Mouse (Mus musculus) megakaryocyte, adult 5-6 weeks (primary cell): ENCODE results near the gene Creld2. TPM values are rescaled to one million over a fixed set of nuclear protein-coding genes. Genes with fewer than 3 reads are reported as not detected.

Source experiments
- ATAC-seq: 2 replicates; pipeline ENCODE4 v1.8.0; 2016; ENCODE audit warnings: mild to moderate bottlenecking, inconsistent platforms; ENCODE audit not compliant: poor library complexity, severe bottlenecking
- total RNA-seq, 2 experiments: library from RNA; stranded (forward) in 1 of 2; stranded (reverse) in 1 of 2; fragments of 153-499, 151-499 nt in 1 of 2; fragments of 221-1000, 200-1000 nt in 1 of 2; gene quantifications; 2 replicates each; pipeline versions ENCODE4 v1.2.3 to v1.2.4; 2015 to 2017

Creld2 gene
- total RNA-seq, 2 experiments from 2014 or later: 22.2 to 41.4 TPM

- ATAC-seq: no peak
Measured at GRCm38 (mm10) chr15:88865888-88866695, 46.6 kb downstream of the Creld2 start.

GRCm38 (mm10) chr15:88866934-88867356 lies 47.5 kb downstream of the Creld2 start:
- ATAC-seq: no peak

DNA sequence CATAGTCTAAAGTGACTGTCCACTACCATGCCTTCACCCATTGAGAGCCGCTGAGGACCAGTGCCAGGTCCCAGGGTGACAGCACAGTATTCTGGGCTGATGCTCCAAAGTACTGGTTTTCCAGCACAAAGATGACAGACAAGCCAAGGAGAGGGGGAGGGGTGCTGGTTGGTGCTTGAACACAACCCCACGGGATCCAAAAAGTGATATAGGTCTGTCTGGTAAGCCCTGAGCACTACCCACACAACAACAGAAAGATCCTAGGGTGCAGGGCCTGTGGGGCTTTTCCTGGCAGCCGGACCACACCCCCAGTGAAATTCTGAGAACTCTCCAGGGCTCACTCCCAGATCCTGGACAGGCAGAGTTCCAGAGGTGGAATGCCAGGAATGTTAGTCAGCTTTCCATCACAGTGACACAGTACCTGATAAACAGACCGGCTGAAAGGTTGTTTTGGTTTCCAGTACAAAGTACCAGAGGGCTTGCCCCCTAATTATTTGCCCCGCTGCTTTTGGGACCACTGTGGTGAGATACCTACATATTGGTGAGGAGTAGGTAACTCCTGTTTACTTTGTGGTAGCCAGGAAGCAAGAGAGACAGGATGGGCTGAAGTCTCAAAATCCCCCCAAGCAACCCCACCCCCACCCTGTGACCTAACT lies 48.0 kb downstream of the Creld2 start:
- no peak for ATAC-seq

DNA sequence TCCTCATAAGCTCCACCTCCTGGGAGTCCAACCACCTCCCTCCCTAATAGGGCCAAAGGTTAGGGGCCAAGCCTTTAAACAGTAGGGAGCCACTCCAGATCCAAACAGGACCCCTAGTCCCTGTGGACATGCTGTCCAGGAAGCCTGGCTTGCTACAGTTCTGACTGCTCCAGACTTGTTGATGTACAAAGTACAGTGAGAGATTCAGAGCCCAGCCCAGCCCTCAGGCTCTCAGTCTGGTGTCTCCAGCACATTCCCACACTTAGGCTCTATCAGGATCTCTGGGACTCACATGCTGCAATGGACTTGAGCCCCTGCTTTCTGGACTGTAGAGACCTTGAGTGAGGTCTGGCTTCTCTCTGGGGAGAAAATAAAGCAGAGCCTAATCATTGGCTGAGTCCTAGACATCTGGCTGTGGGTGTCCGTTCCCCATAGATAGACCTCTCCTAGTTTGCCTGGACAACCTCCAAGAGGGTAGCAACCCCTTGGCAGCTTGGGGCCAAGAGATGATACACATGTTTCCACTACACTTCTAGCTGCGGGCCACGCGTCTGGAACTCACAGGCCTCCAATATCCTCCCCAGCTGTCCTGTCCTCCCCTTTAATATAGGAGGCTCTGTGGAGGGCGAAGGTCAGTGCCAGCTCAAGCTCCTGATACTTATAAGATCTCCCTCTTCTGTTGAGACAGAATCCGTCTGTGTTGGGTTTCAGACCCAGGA lies 48.7 kb downstream of the Creld2 start:
- ATAC-seq: no peak

- ATAC-seq: no peak
Measured at GRCm38 (mm10) chr15:88870418-88871185, 51.2 kb downstream of the Creld2 start.

DNA sequence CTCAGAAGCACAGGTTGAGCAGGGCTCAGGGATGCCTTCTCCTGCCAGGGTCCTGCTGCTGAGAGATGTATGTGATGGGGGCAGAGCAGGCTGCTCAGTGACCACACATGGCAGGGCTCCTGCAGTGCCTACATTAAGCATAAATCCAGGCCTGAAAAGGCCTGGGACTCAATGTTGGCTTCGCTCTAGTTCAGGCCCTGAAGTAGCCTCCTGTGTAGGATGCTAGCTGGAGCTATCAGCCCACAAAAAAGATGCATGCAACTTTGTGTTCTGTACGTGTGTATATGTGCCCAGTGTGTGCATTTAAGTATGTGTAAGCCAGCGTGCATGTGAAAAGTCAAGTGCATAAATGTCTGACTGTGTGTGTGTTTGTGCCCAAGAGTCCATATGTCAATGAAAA lies 54.6 kb downstream of the Creld2 start:
- no peak for ATAC-seq

GRCm38 (mm10) chr15:88874477-88874876 lies 55.0 kb downstream of the Creld2 start:
- no peak for ATAC-seq

- ATAC-seq: no peak
Measured at GRCm38 (mm10) chr15:88875625-88876081, 56.2 kb downstream of the Creld2 start.

Other genes with a start within 250 kb of the Creld2 start
- gene Zdhhc25, start 219.3 kb upstream of the Creld2 start, total RNA-seq (2015): not detected in 2 replicates
- gene Zdhhc25, start 219.3 kb upstream of the Creld2 start, total RNA-seq (2017): not detected in 2 replicates
- 29.6 and 30.1 TPM in 2 replicates for gene Brd1, start 85.4 kb upstream of the Creld2 start, total RNA-seq (2015)
- gene Brd1, start 85.4 kb upstream of the Creld2 start, total RNA-seq (2017): 43.0 and 56.4 TPM in 2 replicates
- 30.0 and 31.9 TPM in 2 replicates for gene Zbed4, start 68.0 kb upstream of the Creld2 start, total RNA-seq (2015)
- gene Zbed4, start 68.0 kb upstream of the Creld2 start, total RNA-seq (2017): 32.4 and 37.4 TPM in 2 replicates
- 11.0 and 13.0 TPM in 2 replicates for gene Alg12, start 328 bp upstream of the Creld2 start, total RNA-seq (2015)
- gene Alg12, start 328 bp upstream of the Creld2 start, total RNA-seq (2017): 5.1 and 5.7 TPM in 2 replicates
- gene Pim3, start 42.5 kb downstream of the Creld2 start, total RNA-seq (2015): 6.9 and 12.5 TPM in 2 replicates
- gene Pim3, start 42.5 kb downstream of the Creld2 start, total RNA-seq (2017): 3.3 and 4.7 TPM in 2 replicates
- not detected in 2 replicates for gene Ttll8, start 134.8 kb downstream of the Creld2 start, total RNA-seq (2015)
- gene Ttll8, start 134.8 kb downstream of the Creld2 start, total RNA-seq (2017): not detected in 2 replicates
- not detected in 2 replicates for gene Mlc1, start 159.4 kb downstream of the Creld2 start, total RNA-seq (2015)
- not detected in 2 replicates for gene Mlc1, start 159.4 kb downstream of the Creld2 start, total RNA-seq (2017)
- gene Mov10l1, start 163.3 kb downstream of the Creld2 start, total RNA-seq (2015): not detected in 2 replicates
- not detected in 2 replicates for gene Mov10l1, start 163.3 kb downstream of the Creld2 start, total RNA-seq (2017)
- not detected in 2 replicates for gene Panx2, start 240.1 kb downstream of the Creld2 start, total RNA-seq (2015)
- not detected in 2 replicates for gene Panx2, start 240.1 kb downstream of the Creld2 start, total RNA-seq (2017)